Mouse (Mus musculus): Measurements from ENCODE around the gene Fstl4.
"Not testable (repeated sequence)": the region's sequence is repeated elsewhere in the genome, so short reads cannot be mapped to it uniquely, and the experiment has no call there.

Fstl4 gene

GRCm38 (mm10) chr11:53143522-53143921, 379.1 kb downstream of the Fstl4 start:
- peak; percentile 52 for DNase-seq

- no peak for DNase-seq
These were observed 380.1 kb downstream of the Fstl4 start for GRCm38 (mm10) chr11:53144506-53144905.

- peak; percentile 36 for DNase-seq
These were observed 381.9 kb downstream of the Fstl4 start for GRCm38 (mm10) chr11:53146290-53146689.

GRCm38 (mm10) chr11:53156463-53156862, 392.0 kb downstream of the Fstl4 start:
- DNase-seq = no peak

- DNase-seq = no peak
These were observed 393.3 kb downstream of the Fstl4 start for GRCm38 (mm10) chr11:53157621-53158259.

- DNase-seq = no peak
These were observed 398.0 kb downstream of the Fstl4 start for GRCm38 (mm10) chr11:53162385-53162784.

- DNase-seq = no peak
These were observed 402.0 kb downstream of the Fstl4 start for GRCm38 (mm10) chr11:53166478-53166877.

- DNase-seq = peak; percentile 35
These were observed 417.9 kb downstream of the Fstl4 start for GRCm38 (mm10) chr11:53182177-53182852.

GRCm38 (mm10) chr11:53182858-53183257, 418.4 kb downstream of the Fstl4 start:
- DNase-seq = peak; percentile 62

- no peak for DNase-seq
These were observed 419.6 kb downstream of the Fstl4 start for GRCm38 (mm10) chr11:53184046-53184445.

- DNase-seq = no peak
These were observed 420.3 kb downstream of the Fstl4 start for GRCm38 (mm10) chr11:53184698-53185097.

GRCm38 (mm10) chr11:53187427-53188140, 423.1 kb downstream of the Fstl4 start:
- DNase-seq = no peak

GRCm38 (mm10) chr11:53196551-53196950, 432.1 kb downstream of the Fstl4 start:
- DNase-seq = not testable (repeated sequence)

- DNase-seq = no peak
These were observed 432.7 kb downstream of the Fstl4 start for GRCm38 (mm10) chr11:53197111-53197510.

GRCm38 (mm10) chr11:53202459-53203250, 438.2 kb downstream of the Fstl4 start:
- DNase-seq = no peak

- no peak for DNase-seq
These were observed 446.4 kb downstream of the Fstl4 start for GRCm38 (mm10) chr11:53210876-53211275.

- DNase-seq = no peak
These were observed 464.6 kb downstream of the Fstl4 start for GRCm38 (mm10) chr11:53229011-53229410.

GRCm38 (mm10) chr11:53231836-53232235, 467.4 kb downstream of the Fstl4 start:
- DNase-seq = no peak

GRCm38 (mm10) chr11:53233590-53233989, 469.2 kb downstream of the Fstl4 start:
- no peak for DNase-seq
